Mouse (Mus musculus): ENCODE measurements around the gene P2rx7. TPM values are rescaled to one million over a fixed set of nuclear protein-coding genes. Genes with fewer than 3 reads are reported as not detected.

Gene P2rx7
- 10 to 100 TPM; 54.0 to 64.5 TPM for total RNA-seq (2023)

GRCm38 (mm10) chr5:122643701-122644100 lies at the start of gene P2rx7:
P2rx7 (plus strand) TSS chr5:122643911.

GRCm38 (mm10) chr5:122613908-122614732 lies 29.6 kb upstream of the P2rx7 start, which contains the start of gene Ift81:
Ift81 (minus strand) TSS chr5:122614518.

GRCm38 (mm10) chr5:122707276-122708181 lies 63.8 kb downstream of the P2rx7 start, which contains the start of gene P2rx4:
P2rx4 (plus strand) TSS chr5:122707544.

Other genes starting within 250 kb of the P2rx7 start
- gene Anapc7, start 222.2 kb upstream of the P2rx7 start, total RNA-seq (2023), result 10 to 100 TPM; 21.3 to 24.6 TPM
- gene Atp2a2, start 141.7 kb upstream of the P2rx7 start, total RNA-seq (2023), result 100 to 1,000 TPM; 102 to 110 TPM
- gene Ift81, start 29.4 kb upstream of the P2rx7 start, total RNA-seq (2023), result 1 to 10 TPM; 1.4 to 1.6 TPM
- 100 to 1,000 TPM; 103 to 115 TPM for gene P2rx4, start 63.6 kb downstream of the P2rx7 start, total RNA-seq (2023)
- gene Camkk2, start 135.5 kb downstream of the P2rx7 start, total RNA-seq (2023), result 100 to 1,000 TPM; 222 to 226 TPM
- gene Anapc5, start 177.4 kb downstream of the P2rx7 start, total RNA-seq (2023), result 100 to 1,000 TPM in 1 of 2 experiments, 10 to 100 TPM in 1; 95.1 to 112 TPM
- gene Rnf34, start 206.1 kb downstream of the P2rx7 start, total RNA-seq (2023), result 10 to 100 TPM; 22.0 to 28.7 TPM